Mouse (Mus musculus) embryo, embryonic 11 days (tissue): Measurements from ENCODE around the gene Hoxd10.
A peak's percentile ranks its signal among the peaks of the same experiment; 100 is the strongest.

Experiments
- DNase-seq: peaks from one replicate; pipeline ENCODE4 v3.0.0-alpha.2; 2015

Hoxd10 gene

DNA sequence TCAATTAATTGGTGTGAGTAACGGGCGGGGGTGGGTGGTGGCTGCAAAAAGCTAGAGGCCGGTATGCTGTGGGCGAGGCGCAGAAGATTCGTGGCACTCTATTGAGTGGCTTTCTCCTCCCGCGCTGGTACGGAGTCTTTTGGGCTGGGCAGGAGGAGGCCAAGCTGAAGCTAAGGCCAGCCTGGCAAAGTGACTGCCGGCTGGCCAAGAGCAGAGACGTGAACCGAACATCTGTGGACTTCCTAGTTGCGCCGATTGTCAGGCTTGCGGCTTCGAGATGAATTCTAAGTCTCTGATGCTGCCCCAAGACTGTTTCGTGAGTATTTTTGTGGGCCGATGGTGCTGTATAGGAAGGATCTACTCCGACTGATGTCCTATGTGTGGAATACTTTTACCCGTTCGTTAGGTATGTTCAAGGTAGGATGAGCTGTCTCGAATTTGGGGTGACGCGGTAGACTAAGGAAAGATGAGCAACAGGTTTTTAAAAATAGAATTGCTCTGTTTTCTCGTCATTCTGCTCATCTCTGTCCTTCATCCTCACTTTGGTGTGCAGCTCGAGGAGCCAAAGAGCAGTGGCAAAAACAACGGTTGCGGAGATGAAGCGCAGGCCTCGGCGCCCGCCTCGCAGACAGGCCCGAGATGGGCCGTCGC lies 24.4 kb upstream of the Hoxd10 start:
- no peak for DNase-seq

DNA sequence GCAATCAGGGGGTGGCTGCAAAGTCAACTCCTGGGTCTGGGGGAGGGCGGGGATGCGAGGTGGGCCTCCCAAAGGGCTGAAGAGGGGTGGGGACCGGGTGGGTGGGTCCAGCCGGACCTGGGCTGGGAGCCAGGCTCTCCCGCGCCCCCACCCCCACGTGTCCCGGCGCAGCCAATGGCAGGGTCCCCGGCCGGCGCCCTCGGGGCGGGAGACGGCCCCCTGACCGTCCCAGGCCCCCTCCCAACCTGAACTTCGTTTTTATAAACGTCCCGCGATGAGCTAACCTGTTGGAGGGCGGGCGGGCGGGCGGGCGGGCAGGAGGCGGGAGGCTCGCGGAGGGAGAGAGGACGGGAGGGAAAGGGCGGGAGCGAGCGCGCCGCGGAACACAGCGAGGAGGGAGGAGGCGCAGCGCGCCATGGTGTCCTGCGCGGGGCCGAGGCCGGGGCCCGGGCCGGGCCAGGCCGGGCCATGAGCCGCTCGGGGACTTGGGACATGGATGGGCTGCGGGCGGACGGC lies 23.8 kb upstream of the Hoxd10 start, which contains the start of gene Hoxd13:
Hoxd13 (plus strand) TSS at position 469 of the 516 bp plus-strand sequence.
- DNase-seq, result no peak

DNA sequence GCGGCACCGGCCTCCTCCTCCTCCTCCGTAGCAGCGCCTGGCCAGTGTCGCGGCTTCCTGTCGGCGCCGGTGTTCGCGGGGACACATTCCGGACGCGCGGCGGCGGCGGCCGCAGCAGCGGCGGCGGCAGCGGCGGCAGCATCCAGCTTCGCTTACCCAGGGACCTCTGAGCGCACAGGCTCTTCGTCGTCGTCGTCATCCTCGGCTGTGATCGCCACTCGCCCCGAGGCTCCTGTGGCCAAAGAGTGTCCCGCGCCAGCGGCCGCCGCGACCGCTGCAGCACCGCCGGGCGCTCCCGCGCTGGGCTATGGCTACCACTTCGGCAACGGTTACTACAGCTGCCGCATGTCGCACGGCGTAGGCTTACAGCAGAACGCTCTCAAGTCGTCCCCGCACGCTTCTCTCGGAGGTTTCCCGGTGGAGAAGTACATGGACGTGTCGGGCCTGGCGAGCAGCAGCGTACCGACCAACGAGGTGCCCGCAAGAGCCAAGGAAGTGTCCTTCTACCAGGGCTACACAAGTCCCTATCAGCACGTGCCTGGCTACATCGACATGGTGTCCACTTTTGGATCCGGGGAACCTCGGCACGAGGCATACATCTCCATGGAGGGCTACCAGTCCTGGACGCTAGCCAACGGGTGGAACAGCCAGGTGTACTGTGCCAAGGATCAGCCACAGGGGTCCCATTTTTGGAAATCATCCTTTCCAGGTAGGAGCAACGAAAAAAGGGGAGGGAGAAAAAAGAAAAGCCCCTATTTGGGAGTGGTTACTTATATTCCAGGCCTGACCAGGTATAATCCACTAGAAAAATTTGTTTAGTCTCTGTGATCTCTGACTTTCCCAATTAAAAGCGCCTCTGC lies 23.1 kb upstream of the Hoxd10 start:
- peak; percentile 72 for DNase-seq

DNA sequence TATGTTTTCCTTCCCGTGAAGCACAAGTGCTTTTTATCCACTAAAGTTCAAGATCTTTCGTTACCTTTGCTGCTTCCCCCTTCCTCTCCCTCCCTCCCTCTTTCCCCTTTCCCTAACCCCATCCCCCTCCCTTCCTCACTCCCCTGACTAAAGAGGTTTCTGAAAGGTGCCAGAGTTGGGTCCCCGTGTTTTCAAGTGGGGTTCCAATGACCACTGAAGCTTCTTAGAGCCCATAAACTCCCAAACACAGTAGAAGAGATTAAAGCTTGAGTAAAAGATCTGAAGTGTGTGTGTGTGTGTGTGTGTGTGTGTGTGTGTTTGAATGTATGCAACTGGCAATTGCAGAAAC lies 22.5 kb upstream of the Hoxd10 start:
- no peak for DNase-seq

DNA sequence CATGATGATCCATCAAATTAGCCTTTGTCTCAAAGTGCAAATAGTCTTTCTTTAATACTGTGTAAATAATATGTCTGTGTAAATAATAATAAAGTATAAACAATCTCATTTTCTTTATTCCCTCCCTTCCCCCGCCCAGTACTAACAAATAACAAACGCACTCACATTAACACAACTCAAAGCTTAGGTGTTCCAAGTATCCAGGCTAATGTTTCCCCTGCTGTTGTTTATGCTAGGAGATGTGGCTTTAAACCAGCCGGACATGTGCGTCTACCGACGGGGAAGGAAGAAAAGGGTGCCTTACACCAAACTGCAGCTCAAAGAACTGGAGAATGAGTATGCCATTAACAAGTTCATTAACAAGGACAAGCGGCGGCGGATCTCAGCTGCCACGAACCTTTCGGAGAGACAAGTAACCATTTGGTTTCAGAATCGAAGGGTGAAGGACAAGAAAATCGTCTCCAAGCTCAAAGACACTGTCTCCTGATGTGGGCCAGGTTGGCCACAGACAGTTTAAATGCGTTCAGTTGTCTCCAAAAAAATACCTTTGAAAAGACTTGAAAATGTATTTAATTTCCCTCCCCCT lies 22.0 kb upstream of the Hoxd10 start:
- no peak for DNase-seq

DNA sequence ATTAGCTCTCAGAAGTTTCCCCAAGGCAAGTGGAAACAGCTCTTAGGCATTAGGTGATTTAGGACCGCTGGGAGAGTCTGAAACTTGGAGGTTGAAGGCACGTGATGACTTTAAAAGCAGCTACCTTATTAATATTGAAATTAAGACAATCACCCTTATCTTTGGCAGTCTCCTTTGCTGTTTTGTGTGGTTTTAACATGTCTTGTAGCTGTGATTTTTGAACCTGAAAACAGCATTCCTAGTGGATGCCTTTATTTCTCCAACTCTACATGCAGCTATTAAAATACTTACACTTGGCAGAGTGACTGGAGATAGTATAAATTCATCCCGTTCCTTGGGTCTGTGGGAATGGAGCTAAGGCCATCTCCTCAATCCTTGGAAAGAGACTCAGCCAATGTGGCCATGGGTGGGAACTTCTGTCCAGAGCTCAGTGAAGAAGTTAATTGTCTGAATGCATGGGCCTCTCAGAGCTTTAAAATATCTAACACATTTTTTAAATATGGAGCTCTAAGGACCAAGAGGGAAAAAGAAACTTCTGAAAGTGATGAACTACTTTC lies 21.0 kb upstream of the Hoxd10 start:
- DNase-seq, result no peak

DNA sequence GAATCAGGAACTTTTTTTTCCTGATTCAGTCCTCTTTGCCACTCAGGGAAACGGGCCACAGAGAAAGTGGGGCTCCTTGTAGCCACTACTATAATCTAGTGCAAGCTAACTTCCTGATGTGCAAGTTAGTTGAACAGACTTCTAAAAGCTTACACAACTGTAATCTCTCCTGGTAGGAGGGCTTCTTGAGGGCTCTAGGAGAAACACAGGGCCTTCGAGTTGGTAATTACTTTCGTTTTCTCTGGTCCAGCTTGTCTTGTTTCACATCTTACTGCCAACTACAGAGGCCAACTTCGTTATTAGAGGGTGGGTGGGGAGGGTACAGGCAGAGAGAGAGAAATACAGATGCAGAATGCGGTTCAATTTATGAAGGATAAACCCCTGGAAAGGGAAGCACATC lies 19.9 kb upstream of the Hoxd10 start:
- DNase-seq, result no peak

DNA sequence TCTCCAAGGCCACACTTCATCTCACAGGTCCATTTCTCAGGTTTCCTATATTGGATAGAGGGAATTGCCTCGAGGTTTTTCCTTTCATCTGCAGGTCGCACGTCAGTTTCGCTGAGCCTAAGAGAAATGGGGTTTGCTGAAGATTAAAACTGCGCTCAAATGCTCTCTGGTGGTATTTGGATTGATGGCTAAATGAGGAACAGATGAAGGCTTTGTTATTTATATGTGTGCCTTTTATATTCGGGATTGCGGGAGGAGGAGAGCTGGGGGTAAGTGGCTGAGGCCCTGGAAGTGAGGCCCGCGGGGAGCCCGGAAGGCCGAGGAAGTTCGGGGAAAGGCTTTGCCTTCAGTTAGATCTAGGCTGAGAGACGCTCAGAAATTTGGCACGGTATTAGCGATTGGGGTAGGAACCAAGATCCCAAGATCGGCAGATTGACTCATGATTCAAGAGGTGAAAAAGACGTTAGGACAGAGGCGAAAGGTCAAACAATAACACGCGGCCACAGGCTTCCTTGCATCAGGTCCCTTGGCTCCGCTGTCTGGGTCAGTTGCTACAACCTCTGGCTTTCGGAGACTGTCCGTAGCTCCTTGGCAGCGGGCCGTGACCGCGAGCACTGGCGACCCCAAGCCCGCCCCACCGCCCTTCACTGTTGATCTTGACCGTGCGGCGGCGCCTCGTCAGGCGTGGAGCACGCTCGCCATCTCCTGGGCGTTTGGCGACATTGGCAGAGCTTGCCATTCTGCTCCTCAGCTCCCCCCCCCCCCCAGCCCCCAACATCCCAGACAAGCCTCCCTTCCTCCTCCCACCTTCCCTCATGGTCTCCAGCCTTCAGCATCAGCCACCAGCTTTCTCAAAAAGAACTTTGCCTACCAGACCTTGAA lies 19.0 kb upstream of the Hoxd10 start:
- peak; percentile 90 for DNase-seq

DNA sequence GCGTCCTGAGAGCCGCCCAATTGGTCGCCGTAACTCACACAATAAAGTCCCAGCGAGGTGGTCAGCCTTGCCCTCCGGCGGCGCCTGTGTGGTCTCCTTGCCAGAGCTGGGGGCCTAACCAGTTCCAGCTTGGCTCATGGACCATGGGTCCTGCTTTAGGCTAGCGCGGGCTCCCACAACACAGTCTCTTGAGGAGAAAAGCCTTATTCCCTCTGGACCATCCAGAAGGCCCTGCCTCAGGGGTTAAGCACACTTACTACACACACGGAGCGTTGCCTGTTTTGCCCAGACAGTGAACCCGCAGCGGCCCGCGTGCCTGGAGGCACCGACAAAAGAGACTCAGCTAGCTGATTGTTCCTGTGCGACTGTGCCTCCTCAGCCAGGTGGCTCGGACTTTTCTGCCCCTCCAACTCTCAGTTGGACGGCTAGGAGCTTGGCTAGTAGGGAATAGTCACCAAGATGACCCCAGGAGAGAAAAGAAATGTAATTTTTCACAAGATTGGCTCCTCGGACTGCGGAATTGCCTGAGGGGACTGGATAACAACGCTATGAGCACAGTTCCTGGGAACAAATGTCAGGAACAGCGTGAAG lies 17.8 kb upstream of the Hoxd10 start:
- no peak for DNase-seq

DNA sequence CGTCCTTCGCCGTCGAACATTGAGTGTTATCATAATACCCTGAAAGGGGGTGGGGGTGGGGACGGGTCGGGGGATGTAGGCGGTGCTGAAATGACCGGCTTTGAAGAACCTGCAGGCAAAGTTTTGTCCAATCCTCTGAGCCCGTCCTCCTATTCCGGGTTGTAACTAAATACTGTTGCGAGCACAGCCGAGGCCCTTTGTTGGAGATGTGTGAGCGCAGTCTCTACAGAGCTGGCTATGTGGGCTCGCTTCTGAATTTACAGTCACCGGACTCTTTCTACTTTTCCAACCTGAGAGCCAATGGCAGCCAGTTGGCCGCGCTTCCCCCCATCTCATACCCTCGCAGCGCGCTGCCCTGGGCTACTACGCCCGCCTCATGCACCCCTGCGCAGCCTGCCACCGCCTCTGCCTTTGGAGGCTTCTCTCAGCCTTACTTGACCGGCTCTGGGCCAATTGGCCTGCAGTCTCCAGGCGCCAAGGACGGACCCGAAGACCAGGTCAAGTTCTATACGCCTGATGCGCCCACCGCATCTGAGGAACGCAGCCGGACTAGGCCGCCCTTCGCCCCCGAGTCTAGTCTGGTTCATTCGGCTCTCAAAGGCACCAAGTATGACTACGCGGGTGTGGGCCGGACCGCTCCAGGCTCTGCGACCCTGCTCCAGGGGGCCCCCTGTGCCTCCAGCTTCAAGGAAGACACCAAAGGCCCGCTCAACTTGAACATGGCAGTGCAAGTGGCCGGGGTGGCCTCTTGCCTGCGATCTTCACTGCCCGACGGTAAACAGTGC lies 16.7 kb upstream of the Hoxd10 start, which contains the start of gene Hoxd12:
Hoxd12 (plus strand) TSS at position 133 of the 785 bp plus-strand sequence.
- no peak for DNase-seq

DNA sequence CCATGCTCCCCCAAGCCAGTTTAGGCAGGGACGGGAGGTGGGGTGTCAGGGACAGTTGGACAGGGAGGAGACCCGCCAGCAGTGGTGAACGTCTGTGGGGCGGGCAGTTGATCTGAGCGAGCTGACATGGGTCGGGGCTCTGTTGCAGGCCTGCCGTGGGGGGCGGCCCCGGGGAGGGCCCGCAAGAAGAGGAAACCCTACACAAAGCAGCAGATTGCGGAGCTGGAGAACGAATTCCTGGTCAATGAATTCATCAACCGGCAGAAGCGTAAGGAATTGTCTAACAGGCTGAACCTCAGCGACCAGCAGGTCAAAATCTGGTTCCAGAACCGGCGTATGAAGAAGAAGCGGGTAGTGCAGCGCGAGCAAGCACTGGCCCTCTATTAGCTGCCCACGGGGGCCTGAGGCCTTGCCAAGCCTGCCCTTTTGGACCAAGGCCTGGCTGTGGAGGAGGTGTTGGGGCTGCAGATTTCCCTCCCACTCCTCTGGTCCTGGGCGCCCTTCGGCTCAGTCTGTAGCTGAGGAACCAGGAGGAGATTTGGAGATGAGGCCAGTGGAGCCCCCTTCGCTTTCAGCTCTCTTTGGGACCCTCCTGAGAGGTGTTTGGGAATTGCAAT lies 15.9 kb upstream of the Hoxd10 start:
- no peak for DNase-seq

DNA sequence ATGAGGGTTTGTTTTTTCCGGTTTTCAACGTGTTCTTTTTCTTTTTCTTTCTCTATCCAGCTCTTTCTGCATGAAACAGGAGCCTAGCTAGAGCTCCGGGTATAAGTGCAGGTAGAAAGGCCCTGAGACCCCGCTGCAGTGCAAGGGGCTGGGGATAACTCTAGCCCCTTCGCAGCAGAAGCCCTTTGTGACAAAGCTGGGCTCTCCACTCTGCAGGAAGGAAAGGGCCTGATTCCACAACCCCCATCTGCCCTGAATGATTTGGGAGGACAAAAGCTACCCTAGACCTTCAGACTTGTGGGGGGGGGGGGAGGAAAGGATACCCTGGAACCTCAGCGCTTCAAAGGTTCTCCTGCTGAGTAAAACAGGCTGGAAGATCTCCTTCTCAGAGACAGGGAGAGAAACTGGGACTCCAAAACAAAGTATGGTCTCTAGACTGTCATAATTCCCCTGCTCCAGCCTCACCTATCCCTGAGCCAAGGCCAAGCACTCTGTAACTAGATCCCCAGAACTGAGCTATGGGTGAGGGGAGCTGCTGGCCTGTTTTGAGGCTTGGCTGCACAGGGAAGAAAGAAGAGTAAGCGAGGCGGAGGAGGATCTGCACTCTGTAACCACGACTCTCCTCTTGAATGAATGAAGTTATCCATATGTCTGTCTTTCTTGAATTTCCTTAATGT lies 15.2 kb upstream of the Hoxd10 start:
- no peak for DNase-seq

DNA sequence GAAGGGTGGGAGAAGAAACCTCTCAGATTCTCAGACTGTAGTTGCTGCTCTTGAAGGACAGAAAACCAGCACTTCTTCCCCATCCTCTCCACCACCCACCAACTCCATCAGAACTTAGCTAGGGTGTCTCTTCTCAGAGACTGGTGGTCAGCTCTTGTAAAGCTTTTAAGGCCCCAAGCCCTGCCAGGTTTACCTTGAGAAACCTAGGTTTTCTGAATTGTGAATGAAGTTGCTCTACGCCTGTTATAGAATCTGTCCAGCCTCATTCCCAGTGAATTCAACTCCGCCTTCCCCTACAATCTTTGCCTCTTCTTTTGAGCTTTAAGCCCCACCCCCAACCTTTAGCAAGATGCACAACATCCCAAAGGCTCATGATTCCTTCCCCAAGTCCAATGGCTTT lies 14.6 kb upstream of the Hoxd10 start:
- no peak for DNase-seq

DNA sequence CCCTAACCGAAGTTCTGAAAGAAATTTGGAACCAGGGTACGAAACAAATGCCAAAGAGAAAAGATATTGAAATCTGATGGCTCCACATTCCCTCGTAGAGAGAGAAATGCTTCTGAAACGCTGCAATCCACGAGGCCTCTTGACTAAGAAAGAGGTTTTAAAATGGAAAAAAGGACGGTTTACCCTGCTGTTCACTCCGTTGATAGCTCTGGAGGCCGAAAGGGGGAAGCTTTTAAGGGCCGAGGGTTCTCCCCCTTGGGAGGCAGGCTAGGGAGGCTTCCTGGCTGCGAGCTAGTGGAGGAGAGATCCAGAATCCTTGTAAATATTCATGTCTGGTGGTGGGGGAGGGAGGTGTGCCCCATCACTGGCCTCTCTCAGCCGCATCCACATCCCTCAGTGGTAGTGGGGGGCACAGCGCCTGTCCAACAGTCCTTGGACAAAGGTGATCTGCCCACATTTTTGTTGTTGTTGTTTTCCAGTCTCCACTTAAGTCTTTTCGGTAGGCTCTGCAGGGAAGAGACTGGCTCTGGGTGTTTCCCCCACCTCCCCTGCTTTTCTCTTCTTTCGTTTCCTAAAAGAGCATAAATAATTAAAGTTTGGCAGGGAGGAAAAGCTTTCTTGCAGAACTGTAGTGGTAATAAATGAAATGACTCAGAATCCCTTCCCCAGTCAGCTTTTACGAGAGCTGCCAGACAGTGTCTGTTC lies 12.7 kb upstream of the Hoxd10 start, which contains the start of gene Hoxd11:
Hoxd11 (plus strand) TSS at position 667 of the 705 bp plus-strand sequence.
- DNase-seq, result no peak

DNA sequence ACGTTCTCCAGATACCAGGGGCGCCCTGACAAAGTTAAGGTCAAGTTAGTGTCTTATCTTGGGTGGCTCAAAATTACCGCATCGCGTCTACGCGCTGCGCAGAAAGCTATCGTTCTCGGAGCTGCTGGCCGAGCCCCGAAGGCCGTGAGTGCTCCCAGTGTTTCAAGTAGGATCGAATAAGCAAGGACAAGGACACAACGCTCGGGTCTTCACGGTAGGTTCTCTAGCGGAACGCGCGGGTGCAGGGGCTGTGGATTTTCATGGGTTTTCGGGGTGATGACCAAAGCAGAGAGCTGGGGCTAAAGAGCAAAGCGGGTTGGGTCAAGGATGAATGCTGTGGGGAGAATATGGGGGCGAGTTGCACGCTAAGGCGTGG lies 12.1 kb upstream of the Hoxd10 start:
- DNase-seq, result peak; percentile 63

DNA sequence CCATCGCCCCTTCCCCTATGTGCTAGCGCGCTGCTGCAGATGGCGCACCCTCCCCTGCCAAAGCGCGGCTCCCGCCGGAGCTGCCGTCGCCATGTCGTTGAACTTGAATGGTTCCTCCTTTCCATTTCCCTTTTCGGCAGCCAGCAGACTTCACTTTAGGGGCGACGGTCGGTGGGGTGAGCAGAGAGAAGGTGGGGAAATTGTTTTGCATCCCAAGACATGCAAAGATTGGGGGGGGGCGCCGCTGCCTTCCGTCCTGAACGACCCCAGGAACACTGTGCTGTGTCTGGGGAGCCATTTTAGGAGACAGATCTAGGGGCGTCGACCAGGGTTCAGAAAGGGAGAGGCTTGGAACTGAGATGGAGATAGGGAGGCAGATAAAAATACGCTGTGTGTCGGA lies 11.7 kb upstream of the Hoxd10 start:
- no peak for DNase-seq

DNA sequence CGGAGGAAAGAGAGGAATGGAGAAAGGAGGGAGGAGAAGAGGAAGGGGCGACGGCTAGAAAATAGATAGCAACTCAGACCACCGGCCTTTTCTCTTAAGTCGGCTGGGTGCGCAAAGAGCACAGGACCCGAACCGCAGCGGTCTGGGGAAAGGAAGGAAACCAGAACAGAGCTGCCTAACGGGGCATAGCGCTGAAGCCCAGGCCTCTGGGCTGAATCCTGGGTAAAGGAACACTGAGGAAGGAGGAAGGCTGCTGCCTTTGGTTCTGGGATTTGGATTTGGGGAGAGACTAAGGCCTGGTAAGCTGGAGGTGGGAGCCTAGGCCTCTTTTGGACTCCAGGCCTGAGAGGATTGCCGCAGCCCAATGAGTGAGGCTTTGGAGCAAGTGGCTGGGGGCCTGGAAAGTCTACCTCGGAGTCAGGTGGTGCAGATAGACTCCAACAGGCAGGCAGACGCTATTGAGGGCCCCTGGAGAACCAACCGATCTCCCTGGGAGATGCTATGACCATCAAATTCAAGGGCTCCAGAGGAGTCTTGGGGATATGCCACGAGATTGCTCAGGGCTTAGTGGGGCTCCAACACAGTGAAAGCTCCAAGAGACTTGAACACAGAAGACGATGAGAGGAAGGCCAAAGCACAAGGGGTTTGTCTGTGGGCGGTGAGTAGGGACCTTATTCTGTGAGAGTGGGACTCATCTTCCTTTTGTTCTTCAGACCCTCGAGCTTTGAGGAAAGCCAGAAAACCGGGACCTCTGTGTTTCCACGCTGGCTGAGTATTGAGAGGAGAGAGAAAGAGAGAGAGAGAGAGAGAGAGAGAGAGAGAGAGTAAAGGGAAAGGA lies 10.9 kb upstream of the Hoxd10 start:
- no peak for DNase-seq
